Mouse (Mus musculus) hindbrain, embryonic 15.5 days (tissue): ENCODE results near the gene Vmp1. TPM values are rescaled to one million over a fixed set of nuclear protein-coding genes. Genes with fewer than 3 reads are reported as not detected.
A peak's percentile ranks its signal among the peaks of the same experiment; 100 is the strongest.

ENCODE experiments used
- ATAC-seq: fragments of 200-750 bp; cut with Nextera tagmentation; 2 replicates; pipeline ENCODE4 v1.8.0; 2017; ENCODE audit warnings: low read depth, moderate number of reproducible peaks, moderate TSS enrichment; ENCODE audit not compliant: low FRiP score
- H3K27ac ChIP-seq: fragments of 300-500 bp; sonication (generic); replicated peaks from 2 replicates; pipeline ENCODE4 v1.5.1; 2015; ENCODE audit warnings: mild to moderate bottlenecking, inconsistent platforms
- H3K27me3 ChIP-seq: fragments of 300-500 bp; sonication (generic); 2 replicates; pipeline ENCODE4 v1.6.1; 2015; ENCODE audit warnings: control low read depth, inconsistent platforms
- H3K36me3 ChIP-seq: fragments of 300-500 bp; sonication (generic); 2 replicates; pipeline ENCODE4 v1.6.1; 2015; ENCODE audit warnings: control low read depth, inconsistent platforms
- H3K4me1 ChIP-seq: fragments of 300-500 bp; sonication (generic); replicated peaks from 2 replicates; pipeline ENCODE4 v1.6.1; 2015; ENCODE audit warnings: control low read depth, inconsistent platforms
- H3K4me2 ChIP-seq: fragments of 300-500 bp; sonication (generic); 2 replicates; pipeline ENCODE4 v1.6.1; 2015; ENCODE audit warnings: moderate library complexity, mild to moderate bottlenecking, inconsistent platforms
- H3K4me3 ChIP-seq: fragments of 300-500 bp; sonication (generic); 2 replicates; pipeline ENCODE4 v1.5.1; 2015; ENCODE audit warnings: mild to moderate bottlenecking, inconsistent platforms
- H3K9ac ChIP-seq: fragments of 300-500 bp; sonication (generic); 2 replicates; pipeline ENCODE4 v1.6.1; 2015; ENCODE audit warnings: inconsistent platforms
- H3K9me3 ChIP-seq: fragments of 300-500 bp; sonication (generic); 2 replicates; pipeline ENCODE4 v1.6.1; 2016; ENCODE audit warnings: control low read depth, inconsistent platforms
- WGBS: fragments of 180-500 bp; shearing (Covaris S2); methylation state at CpG from one replicate; pipeline ENCODE4 v1.1.7; 2015; 5-methylcytosine and 5-hydroxymethylcytosine counted together
- polyA plus RNA-seq: library from polyadenylated mRNA; unstranded; fragments of >200 nt; fragmentation: Nextera tagmentation; extraction: Ambion mirVana; gene quantifications from 2 replicates; pipeline ENCODE4 v1.2.1, GENCODE M21; 2015

Gene Vmp1
- polyA plus RNA-seq, 1 experiment from 2014 or later, result 114 TPM

- Histone ChIP-seq H3K9ac (no peak overlapping the region), H3K4me1 (0 out of 2 replicates have a peak, but pooled peaks cover 5% of the 10 kb centered on the region), H3K4me2 (no peak overlapping the region), H3K27ac (no peak overlapping the region), H3K4me3 (no peak overlapping the region), H3K9me3 (no peaks in the 10 kb centered on the region), H3K27me3 (no peaks in the 10 kb centered on the region), H3K36me3 (no peaks in the 10 kb centered on the region)
- no peak for ATAC-seq
- WGBS, result 94% methylated on average over 6 of the region's 6 CpGs
These were observed 88.3 kb downstream of the Vmp1 start for GRCm38 (mm10) chr11:86595366-86595765.

GRCm38 (mm10) chr11:86594188-86594876 is 89.3 kb downstream of the Vmp1 start:
- H3K4me3 ChIP-seq, result no peak overlapping the region
- 83% methylated on average over 6 of the region's 6 CpGs for WGBS
- no peak for ATAC-seq

GRCm38 (mm10) chr11:86593443-86593842 is 90.2 kb downstream of the Vmp1 start:
- Histone ChIP-seq H3K27ac (0 out of 2 replicates have a peak overlapping the region, but pooled peaks have one; percentile 16), H3K9ac (no peak overlapping the region), H3K4me2 (no peak overlapping the region), H3K27me3 (no peaks in the 10 kb centered on the region), H3K36me3 (no peaks in the 10 kb centered on the region), H3K4me1 (0 out of 2 replicates have a peak, but pooled peaks cover 5% of the 10 kb centered on the region), H3K9me3 (no peaks in the 10 kb centered on the region), H3K4me3 (no peak overlapping the region)
- no peak for ATAC-seq
- 72% methylated on average over 5 of the region's 5 CpGs for WGBS

More at GRCm38 (mm10) chr11:86594188-86594876, 89.3 kb downstream of the Vmp1 start:
- Histone ChIP-seq H3K4me2 (no peak overlapping the region), H3K4me1 (0 out of 2 replicates have a peak, but pooled peaks cover 5% of the 10 kb centered on the region), H3K27ac (peak overlapping the region; percentile 16), H3K9ac (no peak overlapping the region), H3K9me3 (no peaks in the 10 kb centered on the region), H3K27me3 (no peaks in the 10 kb centered on the region), H3K36me3 (no peaks in the 10 kb centered on the region)

- no peak overlapping the region for H3K27ac ChIP-seq
- ATAC-seq, result no peak
- H3K27me3 ChIP-seq, result no peaks in the 10 kb centered on the region
- no peaks in the 10 kb centered on the region for H3K36me3 ChIP-seq
- H3K9me3 ChIP-seq, result no peaks in the 10 kb centered on the region
- H3K4me2 ChIP-seq, result no peak overlapping the region
- H3K9ac ChIP-seq, result no peak overlapping the region
- 0 out of 2 replicates have a peak, but pooled peaks cover 5% of the 10 kb centered on the region for H3K4me1 ChIP-seq
- H3K4me3 ChIP-seq, result no peak overlapping the region
- WGBS, result 22% methylated on average over 3 of the region's 3 CpGs
These were observed 90.6 kb downstream of the Vmp1 start for GRCm38 (mm10) chr11:86592993-86593392.

- Histone ChIP-seq H3K4me1 (0 out of 2 replicates have a peak, but pooled peaks cover 5% of the 10 kb centered on the region), H3K9ac (no peak overlapping the region), H3K27ac (no peak overlapping the region), H3K9me3 (no peaks in the 10 kb centered on the region), H3K27me3 (no peaks in the 10 kb centered on the region), H3K4me2 (no peak overlapping the region), H3K4me3 (no peak overlapping the region), H3K36me3 (no peaks in the 10 kb centered on the region)
- no peak for ATAC-seq
- 89% methylated on average over 2 of the region's 2 CpGs for WGBS
These were observed 91.6 kb downstream of the Vmp1 start for GRCm38 (mm10) chr11:86591931-86592616.

- no peak for ATAC-seq
- H3K4me1 ChIP-seq, result 0 out of 2 replicates have a peak, but pooled peaks cover 7% of the 10 kb centered on the region
- no peak overlapping the region for H3K4me2 ChIP-seq
These were observed 92.3 kb downstream of the Vmp1 start for GRCm38 (mm10) chr11:86591301-86591845.

GRCm38 (mm10) chr11:86590579-86590978 is 93.1 kb downstream of the Vmp1 start:
- no peak overlapping the region for H3K4me2 ChIP-seq
- no peak overlapping the region for H3K27ac ChIP-seq
- 0 out of 2 replicates have a peak, but pooled peaks cover 8% of the 10 kb centered on the region for H3K4me1 ChIP-seq
- ATAC-seq, result no peak
- H3K27me3 ChIP-seq, result no peaks in the 10 kb centered on the region
- H3K9ac ChIP-seq, result no peak overlapping the region
- 90% methylated on average over 10 of the region's 10 CpGs for WGBS
- H3K4me3 ChIP-seq, result no peak overlapping the region
- H3K36me3 ChIP-seq, result no peaks in the 10 kb centered on the region
- H3K9me3 ChIP-seq, result no peaks in the 10 kb centered on the region

More at GRCm38 (mm10) chr11:86591301-86591845, 92.3 kb downstream of the Vmp1 start:
- no peak overlapping the region for H3K27ac ChIP-seq
- H3K36me3 ChIP-seq, result no peaks in the 10 kb centered on the region
- H3K27me3 ChIP-seq, result no peaks in the 10 kb centered on the region
- no peaks in the 10 kb centered on the region for H3K9me3 ChIP-seq
- no peak overlapping the region for H3K4me3 ChIP-seq
- H3K9ac ChIP-seq, result no peak overlapping the region
- WGBS, result 91% methylated on average over 4 of the region's 4 CpGs

- 94% methylated on average over 4 of the region's 4 CpGs for WGBS
- H3K27ac ChIP-seq, result no peak overlapping the region
- H3K9ac ChIP-seq, result no peak overlapping the region
- 0 out of 2 replicates have a peak, but pooled peaks cover 8% of the 10 kb centered on the region for H3K4me1 ChIP-seq
- H3K4me2 ChIP-seq, result no peak overlapping the region
- no peaks in the 10 kb centered on the region for H3K36me3 ChIP-seq
- no peak overlapping the region for H3K4me3 ChIP-seq
- no peak for ATAC-seq
- H3K27me3 ChIP-seq, result no peaks in the 10 kb centered on the region
- no peaks in the 10 kb centered on the region for H3K9me3 ChIP-seq
These were observed 93.6 kb downstream of the Vmp1 start for GRCm38 (mm10) chr11:86590066-86590465.

- no peak overlapping the region for H3K4me3 ChIP-seq
- H3K9ac ChIP-seq, result no peak overlapping the region
- 96% methylated on average over 4 of the region's 4 CpGs for WGBS
- H3K4me2 ChIP-seq, result no peak overlapping the region
- no peak for ATAC-seq
- no peak overlapping the region for H3K27ac ChIP-seq
- no peaks in the 10 kb centered on the region; the same call in 1 of the 2 replicates for H3K36me3 ChIP-seq
- H3K9me3 ChIP-seq, result no peaks in the 10 kb centered on the region
- H3K4me1 ChIP-seq, result 0 out of 2 replicates have a peak, but pooled peaks cover 6% of the 10 kb centered on the region
- H3K27me3 ChIP-seq, result no peaks in the 10 kb centered on the region
These were observed 94.9 kb downstream of the Vmp1 start for GRCm38 (mm10) chr11:86588583-86589298.

- 53% methylated on average over 7 of the region's 7 CpGs for WGBS
- H3K36me3 ChIP-seq, result no peaks in the 10 kb centered on the region; the same call in 1 of the 2 replicates
- 0 out of 2 replicates have a peak, but pooled peaks cover 3% of the 10 kb centered on the region for H3K4me1 ChIP-seq
- H3K9ac ChIP-seq, result no peak overlapping the region
- ATAC-seq, result no peak
- H3K4me2 ChIP-seq, result no peak overlapping the region
- no peaks in the 10 kb centered on the region for H3K9me3 ChIP-seq
- no peak overlapping the region for H3K27ac ChIP-seq
- H3K27me3 ChIP-seq, result no peaks in the 10 kb centered on the region
- H3K4me3 ChIP-seq, result no peak overlapping the region
These were observed 95.8 kb downstream of the Vmp1 start for GRCm38 (mm10) chr11:86587830-86588229.
